Mouse (Mus musculus) bone marrow, adult 2 months (tissue): Measurements from ENCODE around the gene Csf2rb2.

Source experiments
- CTCF ChIP-seq: fragments of 200-500 bp; IDR thresholded peaks from 2 replicates; pipeline ENCODE4 v1.5.1; 2011; ENCODE audit warnings: low read length, control low read depth; ENCODE audit not compliant: control insufficient read depth, insufficient read depth
- POLR2A ChIP-seq: fragments of 200-500 bp; IDR thresholded peaks from 2 replicates; pipeline ENCODE4 v1.6.1; 2011; ENCODE audit warnings: low read depth, mild to moderate bottlenecking, control low read depth, low read length, borderline replicate concordance; ENCODE audit not compliant: control insufficient read depth

DNA sequence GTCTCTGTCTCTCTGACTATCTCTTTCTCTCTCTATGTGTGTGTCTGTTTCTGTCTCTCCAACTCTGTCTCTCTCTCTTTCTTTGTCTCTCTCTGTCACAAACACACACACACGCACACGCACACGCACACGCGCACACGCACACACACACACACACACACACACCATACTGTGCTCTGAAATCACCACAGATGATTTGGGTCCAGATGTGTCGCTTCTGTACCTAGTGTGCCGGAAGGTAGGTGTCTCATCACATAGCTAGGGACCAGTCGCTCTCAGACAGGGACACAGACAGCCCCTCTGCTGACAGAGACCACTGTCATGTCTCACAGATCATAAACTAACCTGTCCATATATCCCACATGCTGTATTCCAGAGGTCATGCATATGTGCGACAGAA lies 21.2 kb upstream of the Csf2rb2 start:
- TF ChIP-seq POLR2A (no peak), CTCF (no peak)
